23 mouse cellular contexts compared by ENCODE assay signal in the genomic region with DNA sequence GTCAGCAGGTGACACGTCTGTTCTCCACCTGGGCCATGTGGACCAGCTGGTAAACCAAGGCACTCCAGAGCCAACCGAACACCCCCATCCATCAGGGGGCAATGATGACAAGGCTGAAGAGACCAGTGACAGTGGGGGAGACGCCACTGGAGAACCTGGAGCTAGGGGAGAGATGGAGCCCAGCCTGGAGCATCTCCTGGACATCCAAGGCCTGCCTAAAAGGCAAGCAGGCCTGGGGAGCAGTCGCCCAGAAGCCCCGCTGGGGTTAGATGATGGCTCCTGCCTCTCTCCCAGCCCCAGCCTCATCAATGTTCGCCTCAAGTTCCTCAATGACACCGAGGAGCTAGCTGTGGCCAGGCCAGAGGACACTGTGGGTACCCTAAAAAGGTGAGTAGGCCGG. TPM values are rescaled to one million over a fixed set of nuclear protein-coding genes. Genes with fewer than 3 reads are reported as not detected.
DNase-seq lines count a peak whose midpoint lies in the region; ATAC-seq and TF ChIP-seq lines count a peak whose summit lies in the region.
"Had no signal": no experiment of that assay in that cellular context is flagged by ENCODE, and none has a peak within 500 bp of the region (broad histone marks: within the 10 kb centered on the region; RNA-seq: fewer than 3 reads in every experiment).

No protein-coding gene starts in this region.

- no peaks in the 10 kb centered on the region for H3K27me3 ChIP-seq in erythroblast, embryonic 14.5 days (ENCODE audit: control insufficient read depth)
- H3K27me3 ChIP-seq in hindbrain, embryonic 10.5 days (ENCODE audit: insufficient read depth, poor library complexity, severe bottlenecking), result no peaks in the 10 kb centered on the region
- no peaks in the 10 kb centered on the region for H3K27me3 ChIP-seq in hindbrain, postnatal 0 days (ENCODE audit: insufficient read depth, low read length)
- H3K27me3 ChIP-seq in liver, embryonic 15.5 days, result no peaks in the 10 kb centered on the region
- H3K27me3 ChIP-seq in embryonic facial prominence, embryonic 10.5 days (replicated peaks; ENCODE audit: low read depth, poor library complexity, severe bottlenecking), result no peaks in the 10 kb centered on the region
- H3K27me3 ChIP-seq: embryonic facial prominence, embryonic 15.5 days; intestine, embryonic 15.5 days; limb, embryonic 13.5 days; Patski had no signal

- 93% methylated on average over 8 of the region's 8 CpGs for WGBS in hindbrain, embryonic 10.5 days
- WGBS in hindbrain, postnatal 0 days, result 88% methylated on average over 8 of the region's 8 CpGs
- 80% methylated on average over 8 of the region's 8 CpGs for WGBS in liver, embryonic 15.5 days (ENCODE audit: insufficient replicate concordance)
- WGBS in embryonic facial prominence, embryonic 10.5 days, result 87% methylated on average over 8 of the region's 8 CpGs

- DNase-seq in hindbrain, embryonic 10.5 days (ENCODE audit: low spot score), result no peak
- DNase-seq in hindbrain, postnatal 0 days (ENCODE audit: low spot score), result no peak
- no peak for DNase-seq in liver
- DNase-seq in embryonic facial prominence, embryonic 10.5 days (ENCODE audit: low spot score), result no peak
- DNase-seq: adrenal gland, adult 2 months; cerebellum, adult 18-20 months; cerebellum, postnatal 36 days; gastrocnemius, postnatal 10 days; kidney, postnatal 25 days; lung, adult 2 months; lung, postnatal 14 days; thymus, postnatal 14 days had no signal

- peaks cover 61% of the 10 kb centered on the region for H3K4me1 ChIP-seq in erythroblast, embryonic 14.5 days (ENCODE audit: control insufficient read depth)
- H3K4me1 ChIP-seq in hindbrain, embryonic 10.5 days (replicated peaks), result peaks cover 35% of the 10 kb centered on the region
- H3K4me1 ChIP-seq in hindbrain, postnatal 0 days (ENCODE audit: insufficient read depth, low read length), result peaks cover 5% of the 10 kb centered on the region; the same call in 1 of the 2 replicates
- H3K4me1 ChIP-seq in liver, embryonic 15.5 days (replicated peaks), result peaks cover 52% of the 10 kb centered on the region
- peaks cover 35% of the 10 kb centered on the region for H3K4me1 ChIP-seq in embryonic facial prominence, embryonic 10.5 days

- H3K4me2 ChIP-seq in hindbrain, postnatal 0 days (ENCODE audit: low read depth, low read length), result no peak overlapping the region
- no peak overlapping the region for H3K4me2 ChIP-seq in liver, embryonic 15.5 days
- H3K4me2 ChIP-seq: embryonic facial prominence, embryonic 15.5 days; intestine, embryonic 15.5 days; limb, embryonic 13.5 days had no signal

- no peak overlapping the region for H3K27ac ChIP-seq in hindbrain, embryonic 10.5 days
- H3K27ac ChIP-seq in hindbrain, postnatal 0 days, result no peak overlapping the region
- H3K27ac ChIP-seq in liver, embryonic 15.5 days (replicated peaks), result peak overlapping the region; percentile 46
- no peak overlapping the region for H3K27ac ChIP-seq in embryonic facial prominence, embryonic 10.5 days (replicated peaks)
- H3K27ac ChIP-seq: embryonic facial prominence, embryonic 15.5 days; forebrain, embryonic 10.5 days; hindbrain, embryonic 14.5 days; intestine, embryonic 15.5 days; layer of hippocampus, adult 2 months; limb, embryonic 13.5 days had no signal

- H3K9me3 ChIP-seq in erythroblast, embryonic 14.5 days (ENCODE audit: control insufficient read depth, low read length), result no peaks in the 10 kb centered on the region
- H3K9me3 ChIP-seq in hindbrain, embryonic 10.5 days, result no peaks in the 10 kb centered on the region
- H3K9me3 ChIP-seq in hindbrain, postnatal 0 days (ENCODE audit: low read length), result no peaks in the 10 kb centered on the region
- no peaks in the 10 kb centered on the region for H3K9me3 ChIP-seq in liver, embryonic 15.5 days (replicated peaks)
- no peaks in the 10 kb centered on the region for H3K9me3 ChIP-seq in embryonic facial prominence, embryonic 10.5 days
- H3K9me3 ChIP-seq: embryonic facial prominence, embryonic 15.5 days; forebrain, embryonic 10.5 days; intestine, embryonic 15.5 days; limb, embryonic 13.5 days had no signal

- peaks cover 65% of the 10 kb centered on the region for H3K36me3 ChIP-seq in erythroblast, embryonic 14.5 days (ENCODE audit: control insufficient read depth)
- peaks cover 57% of the 10 kb centered on the region for H3K36me3 ChIP-seq in hindbrain, embryonic 10.5 days
- H3K36me3 ChIP-seq in hindbrain, postnatal 0 days (ENCODE audit: insufficient read depth, low read length), result peaks cover 24% of the 10 kb centered on the region
- peaks cover 51% of the 10 kb centered on the region for H3K36me3 ChIP-seq in liver, embryonic 15.5 days (replicated peaks)
- peaks cover 55% of the 10 kb centered on the region for H3K36me3 ChIP-seq in embryonic facial prominence, embryonic 10.5 days (replicated peaks)

- H3K4me3 ChIP-seq in erythroblast, embryonic 14.5 days (replicated peaks), result peak overlapping the region; percentile 23
- H3K4me3 ChIP-seq in hindbrain, embryonic 10.5 days, result 0 out of 2 replicates have a peak overlapping the region, but pooled peaks have one; percentile 11
- no peak overlapping the region for H3K4me3 ChIP-seq in hindbrain, postnatal 0 days (ENCODE audit: low read length)
- no peak overlapping the region for H3K4me3 ChIP-seq in liver, embryonic 15.5 days (replicated peaks)
- H3K4me3 ChIP-seq in embryonic facial prominence, embryonic 10.5 days, result peak overlapping the region; percentile 20; the same call in 1 of the 2 replicates
- H3K4me3 ChIP-seq: embryonic facial prominence, embryonic 15.5 days; intestine, embryonic 15.5 days; layer of hippocampus, adult 2 months; limb, embryonic 13.5 days had no signal

- no peak for ATAC-seq in erythroblast, adult 5-6 weeks (replicated peaks; ENCODE audit: low FRiP score, poor library complexity, severe bottlenecking)
- no peak for ATAC-seq in hindbrain, postnatal 0 days
- ATAC-seq in liver, embryonic 15.5 days (ENCODE audit: insufficient read depth), result no peak
- ATAC-seq: CD4-positive, CD25-positive, alpha-beta regulatory T cell, adult 4 months; intestine, embryonic 15.5 days; Patski had no signal

- no peak overlapping the region for H3K9ac ChIP-seq in hindbrain, postnatal 0 days (replicated peaks; ENCODE audit: low read length)
- no peak overlapping the region for H3K9ac ChIP-seq in liver, embryonic 15.5 days
- H3K9ac ChIP-seq: embryonic facial prominence, embryonic 15.5 days; hindbrain, embryonic 14.5 days; intestine, embryonic 15.5 days had no signal

- TF ChIP-seq CTCF in hindbrain, postnatal 0 days (IDR thresholded peaks at IDR 0.05; ENCODE audit: low read depth), result no peak

RNA-seq across cellular contexts. Expression of a gene that starts 2.8 kb away (rescaled TPM):
- polyA plus RNA-seq in erythroblast, embryonic 14.5 days (2012), result 8.1 and 8.9 TPM in 2 replicates
- total RNA-seq in erythroblast, adult 5-6 weeks (2015; ENCODE audit: low replicate concordance), result 15.9 and 17.1 TPM in 2 replicates
- total RNA-seq in erythroblast, adult 5-6 weeks (2017; ENCODE audit: low replicate concordance), result 17.0 and 28.0 TPM in 2 replicates
- 52.3 and 69.6 TPM in 2 replicates for polyA plus RNA-seq in hindbrain, embryonic 10.5 days (2016; fragmentation: Nextera tagmentation; extraction: Ambion mirVana)
- total RNA-seq in hindbrain, postnatal 0 days (2014; rRNA removed), result 81.8 and 92.7 TPM in 2 replicates
- 71.0 and 72.2 TPM in 2 replicates for polyA plus RNA-seq in hindbrain, postnatal 0 days (2015; fragmentation: Nextera tagmentation; extraction: Ambion mirVana)
- polyA plus RNA-seq in liver, embryonic 15.5 days (2015; fragmentation: Nextera tagmentation; extraction: Ambion mirVana), result 26.1 and 28.9 TPM in 2 replicates
- 45.2 and 46.2 TPM in 2 replicates for polyA plus RNA-seq in embryonic facial prominence, embryonic 10.5 days (2016; fragmentation: Nextera tagmentation; extraction: Ambion mirVana)

RNA-seq across cellular contexts. Expression of a gene that starts 8.9 kb away (rescaled TPM):
- polyA plus RNA-seq in erythroblast, embryonic 14.5 days (2012), result 4.5 and 6.0 TPM in 2 replicates
- 6.3 and 10.4 TPM in 2 replicates for total RNA-seq in erythroblast, adult 5-6 weeks (2015; ENCODE audit: low replicate concordance)
- total RNA-seq in erythroblast, adult 5-6 weeks (2017; ENCODE audit: low replicate concordance), result 5.7 and 9.3 TPM in 2 replicates
- 16.8 and 18.7 TPM in 2 replicates for polyA plus RNA-seq in hindbrain, embryonic 10.5 days (2016; fragmentation: Nextera tagmentation; extraction: Ambion mirVana)
- total RNA-seq in hindbrain, postnatal 0 days (2014; rRNA removed), result 146 and 149 TPM in 2 replicates
- 22.8 and 23.7 TPM in 2 replicates for polyA plus RNA-seq in hindbrain, postnatal 0 days (2015; fragmentation: Nextera tagmentation; extraction: Ambion mirVana)
- polyA plus RNA-seq in liver, embryonic 15.5 days (2015; fragmentation: Nextera tagmentation; extraction: Ambion mirVana), result 3.8 and 4.6 TPM in 2 replicates
- polyA plus RNA-seq in embryonic facial prominence, embryonic 10.5 days (2016; fragmentation: Nextera tagmentation; extraction: Ambion mirVana), result 15.6 and 18.2 TPM in 2 replicates

RNA-seq across cellular contexts. Expression of a gene that starts 18.9 kb away (rescaled TPM):
- 0.01 and 0.02 TPM in 2 replicates for polyA plus RNA-seq in erythroblast, embryonic 14.5 days (2012)
- not detected in 2 replicates for total RNA-seq in erythroblast, adult 5-6 weeks (2015; ENCODE audit: low replicate concordance)
- total RNA-seq in erythroblast, adult 5-6 weeks (2017; ENCODE audit: low replicate concordance), result not detected in 2 replicates
- 0.08 TPM in 1 of 2 replicates, not detected in the other for polyA plus RNA-seq in hindbrain, embryonic 10.5 days (2016; fragmentation: Nextera tagmentation; extraction: Ambion mirVana)
- 2.2 and 2.6 TPM in 2 replicates for total RNA-seq in hindbrain, postnatal 0 days (2014; rRNA removed)
- 0.29 and 0.41 TPM in 2 replicates for polyA plus RNA-seq in hindbrain, postnatal 0 days (2015; fragmentation: Nextera tagmentation; extraction: Ambion mirVana)
- polyA plus RNA-seq in liver, embryonic 15.5 days (2015; fragmentation: Nextera tagmentation; extraction: Ambion mirVana), result 0.05 and 0.06 TPM in 2 replicates
- 0.09 and 0.10 TPM in 2 replicates for polyA plus RNA-seq in embryonic facial prominence, embryonic 10.5 days (2016; fragmentation: Nextera tagmentation; extraction: Ambion mirVana)
- polyA plus RNA-seq: CD4-positive, CD25-positive, alpha-beta regulatory T cell, adult 4 months; intestine, embryonic 15.5 days had no signal

RNA-seq across cellular contexts. Expression of a gene that starts 32.1 kb away (rescaled TPM):
- polyA plus RNA-seq in erythroblast, embryonic 14.5 days (2012), result 10.3 and 12.3 TPM in 2 replicates
- total RNA-seq in erythroblast, adult 5-6 weeks (2015; ENCODE audit: low replicate concordance), result 19.0 and 22.8 TPM in 2 replicates
- total RNA-seq in erythroblast, adult 5-6 weeks (2017; ENCODE audit: low replicate concordance), result 119 and 258 TPM in 2 replicates
- polyA plus RNA-seq in hindbrain, embryonic 10.5 days (2016; fragmentation: Nextera tagmentation; extraction: Ambion mirVana), result 82.6 and 91.7 TPM in 2 replicates
- total RNA-seq in hindbrain, postnatal 0 days (2014; rRNA removed), result 53.7 and 63.7 TPM in 2 replicates
- 74.6 and 76.1 TPM in 2 replicates for polyA plus RNA-seq in hindbrain, postnatal 0 days (2015; fragmentation: Nextera tagmentation; extraction: Ambion mirVana)
- polyA plus RNA-seq in liver, embryonic 15.5 days (2015; fragmentation: Nextera tagmentation; extraction: Ambion mirVana), result 50.9 and 55.2 TPM in 2 replicates
- 94.2 and 96.3 TPM in 2 replicates for polyA plus RNA-seq in embryonic facial prominence, embryonic 10.5 days (2016; fragmentation: Nextera tagmentation; extraction: Ambion mirVana)

RNA-seq across cellular contexts. Expression of a gene that starts 38.8 kb away (rescaled TPM):
- polyA plus RNA-seq in erythroblast, embryonic 14.5 days (2012), result 0.50 and 1.6 TPM in 2 replicates
- total RNA-seq in erythroblast, adult 5-6 weeks (2015; ENCODE audit: low replicate concordance), result 3.8 and 5.0 TPM in 2 replicates
- total RNA-seq in erythroblast, adult 5-6 weeks (2017; ENCODE audit: low replicate concordance), result 4.1 and 7.2 TPM in 2 replicates
- 20.9 and 28.3 TPM in 2 replicates for polyA plus RNA-seq in hindbrain, embryonic 10.5 days (2016; fragmentation: Nextera tagmentation; extraction: Ambion mirVana)
- 2.3 and 2.4 TPM in 2 replicates for total RNA-seq in hindbrain, postnatal 0 days (2014; rRNA removed)
- polyA plus RNA-seq in hindbrain, postnatal 0 days (2015; fragmentation: Nextera tagmentation; extraction: Ambion mirVana), result 2.1 and 2.3 TPM in 2 replicates
- 14.1 and 15.3 TPM in 2 replicates for polyA plus RNA-seq in liver, embryonic 15.5 days (2015; fragmentation: Nextera tagmentation; extraction: Ambion mirVana)
- 30.1 and 32.4 TPM in 2 replicates for polyA plus RNA-seq in embryonic facial prominence, embryonic 10.5 days (2016; fragmentation: Nextera tagmentation; extraction: Ambion mirVana)

Comparison
In these comparisons a context has a peak if more than half of its experiments do, and no peak if none do; other contexts are left out.
1. H3K4me3 ChIP-seq: peak in erythroblast, embryonic 14.5 days (single experiment), hindbrain, embryonic 10.5 days (single experiment) and embryonic facial prominence, embryonic 10.5 days (single experiment); none in hindbrain, postnatal 0 days (single experiment) and liver, embryonic 15.5 days (single experiment).